Mouse (Mus musculus) CH12.LX (cell line): ENCODE results near the gene Ehd3. TPM values are rescaled to one million over a fixed set of nuclear protein-coding genes. Genes with fewer than 3 reads are reported as not detected.

ENCODE experiments used
- DNase-seq: peaks from one replicate; pipeline ENCODE4 v3.0.0-alpha.2; 2013; ENCODE audit errors: extremely low read depth
- H3K27ac ChIP-seq: 2 replicates; pipeline ENCODE4 v1.5.1; 2012; ENCODE audit warnings: low read depth, mild to moderate bottlenecking, control low read depth, moderate library complexity; ENCODE audit not compliant: insufficient read depth
- H3K27me3 ChIP-seq: replicated peaks from 2 replicates; pipeline ENCODE3; 2012; ENCODE audit warnings: inconsistent platforms
- H3K36me3 ChIP-seq, 2 experiments: replicated peaks in 1 of 2; 2 replicates each; pipeline versions ENCODE3 to v1.6.1; 2012; ENCODE audit warnings: inconsistent platforms in 1 of 2, low read length in 1 of 2, mild to moderate bottlenecking in 1 of 2, mixed read lengths in 1 of 2, moderate library complexity in 1 of 2; ENCODE audit not compliant: control insufficient read depth in 1 of 2, insufficient read depth in 1 of 2
- H3K4me1 ChIP-seq, 2 experiments: 2 replicates each; pipeline ENCODE4 v1.6.1; 2012; ENCODE audit warnings: inconsistent platforms in 1 of 2, moderate library complexity in 1 of 2; ENCODE audit not compliant: insufficient read depth in 2 of 2, control insufficient read depth in 1 of 2
- H3K4me2 ChIP-seq: 2 replicates; pipeline ENCODE4 v1.6.1; 2012; ENCODE audit warnings: low read depth, mild to moderate bottlenecking, control low read depth; ENCODE audit not compliant: poor library complexity, insufficient read depth, severe bottlenecking
- H3K4me3 ChIP-seq, 3 experiments: fragments of 150-350 bp in 1 of 3; sonication (generic) in 1 of 3; replicated peaks in 1 of 3; 2 replicates each; pipeline versions ENCODE3 to v1.5.1; 2011 to 2012; ENCODE audit warnings: low read depth in 2 of 3, low read length in 2 of 3, mild to moderate bottlenecking in 2 of 3, moderate library complexity in 2 of 3, control low read depth in 1 of 3, improper control_type of control experiment in 1 of 3, inconsistent platforms in 1 of 3, mixed read lengths in 1 of 3; ENCODE audit not compliant: poor library complexity in 1 of 3
- H3K79me2 ChIP-seq: replicated peaks from 2 replicates; pipeline ENCODE4 v1.6.1; 2012; ENCODE audit warnings: mild to moderate bottlenecking, moderate library complexity; ENCODE audit not compliant: control insufficient read depth, poor library complexity, insufficient read depth, severe bottlenecking; ENCODE audit errors: extremely low read depth
- H3K9ac ChIP-seq: 2 replicates; pipeline ENCODE4 v1.6.1; 2012; ENCODE audit warnings: low read depth, mild to moderate bottlenecking, control low read depth, moderate library complexity; ENCODE audit not compliant: insufficient read depth
- H3K9me3 ChIP-seq: replicated peaks from 2 replicates; pipeline ENCODE3; 2012; ENCODE audit warnings: low read length, inconsistent platforms, mixed read lengths
- CHD2 ChIP-seq: IDR thresholded peaks from 2 replicates; pipeline ENCODE4 v1.6.1; 2011; ENCODE audit warnings: low read length, improper control_type of control experiment
- CTCF ChIP-seq, 2 experiments: IDR thresholded peaks in 1 of 2; conservative IDR thresholded peaks in 1 of 2; 2 replicates each; pipeline ENCODE4 v1.5.1; 2011 to 2012; ENCODE audit warnings: low read depth in 2 of 2, low read length in 2 of 2, improper control_type of control experiment in 1 of 2, inconsistent platforms in 1 of 2, mild to moderate bottlenecking in 1 of 2, moderate library complexity in 1 of 2
- ETS1 ChIP-seq: conservative IDR thresholded peaks from 2 replicates; pipeline ENCODE4 v1.6.1; 2012; ENCODE audit warnings: low read depth, mild to moderate bottlenecking, inconsistent platforms, low read length, improper control_type of control experiment, moderate library complexity
- IRF4 ChIP-seq: IDR thresholded peaks from 2 replicates; pipeline ENCODE4 v1.6.1; 2014; ENCODE audit warnings: low read depth, mild to moderate bottlenecking, inconsistent platforms, low read length, improper control_type of control experiment
- JUN ChIP-seq: IDR thresholded peaks from 2 replicates; pipeline ENCODE4 v1.6.1; 2011; ENCODE audit warnings: low read depth, mild to moderate bottlenecking, low read length, improper control_type of control experiment, moderate library complexity; ENCODE audit not compliant: insufficient read depth
- KAT2A ChIP-seq: IDR thresholded peaks from 2 replicates; pipeline ENCODE4 v1.6.1; 2012; ENCODE audit warnings: low read length, improper control_type of control experiment, inconsistent platforms; ENCODE audit not compliant: insufficient replicate concordance
- MAFK ChIP-seq: IDR thresholded peaks from 2 replicates; pipeline ENCODE4 v1.6.1; 2011; ENCODE audit warnings: low read length, improper control_type of control experiment; ENCODE audit not compliant: insufficient replicate concordance
- MAX ChIP-seq: IDR thresholded peaks from 2 replicates; pipeline ENCODE4 v1.6.1; 2011; ENCODE audit warnings: low read length, improper control_type of control experiment
- MEF2A ChIP-seq: IDR thresholded peaks from 2 replicates; pipeline ENCODE4 v1.6.1; 2014; ENCODE audit warnings: low read depth, mild to moderate bottlenecking, inconsistent platforms, low read length, improper control_type of control experiment, borderline replicate concordance
- MYC ChIP-seq: IDR thresholded peaks from 2 replicates; pipeline ENCODE4 v1.6.1; 2011; ENCODE audit warnings: low read depth, mild to moderate bottlenecking, improper control_type of control experiment, low read length
- NELFE ChIP-seq: IDR thresholded peaks from 2 replicates; pipeline ENCODE4 v1.6.1; 2011; ENCODE audit warnings: low read depth, low read length, improper control_type of control experiment
- NRF1 ChIP-seq: IDR thresholded peaks from 2 replicates; pipeline ENCODE4 v1.6.1; 2014; ENCODE audit warnings: low read depth, mild to moderate bottlenecking, inconsistent platforms, low read length, improper control_type of control experiment, moderate library complexity
- PAX5 ChIP-seq: IDR thresholded peaks from 2 replicates; pipeline ENCODE4 v1.6.1; 2012; ENCODE audit warnings: low read length, inconsistent platforms, mixed read lengths
- POLR2A ChIP-seq: IDR thresholded peaks from 2 replicates; pipeline ENCODE4 v1.6.1; 2011; ENCODE audit warnings: low read depth, mild to moderate bottlenecking, improper control_type of control experiment, low read length
- RCOR1 ChIP-seq: conservative IDR thresholded peaks from 2 replicates; pipeline ENCODE4 v1.6.1; 2012; ENCODE audit warnings: low read depth, mild to moderate bottlenecking, inconsistent platforms, low read length, improper control_type of control experiment
- TCF12 ChIP-seq: IDR thresholded peaks from 2 replicates; pipeline ENCODE4 v1.6.1; 2014; ENCODE audit warnings: low read depth, mild to moderate bottlenecking, inconsistent platforms, low read length, improper control_type of control experiment
- USF1 ChIP-seq: IDR thresholded peaks from 2 replicates; pipeline ENCODE4 v1.6.1; 2014; ENCODE audit warnings: low read depth, mild to moderate bottlenecking, inconsistent platforms, low read length, improper control_type of control experiment
- USF2 ChIP-seq: conservative IDR thresholded peaks from 2 replicates; pipeline ENCODE4 v1.6.1; 2011; ENCODE audit warnings: low read depth, low read length, improper control_type of control experiment
- ZC3H11A ChIP-seq: IDR thresholded peaks from 2 replicates; pipeline ENCODE4 v1.6.1; 2012; ENCODE audit warnings: low read depth, mild to moderate bottlenecking, inconsistent platforms, low read length, improper control_type of control experiment
- ZNF384 ChIP-seq: IDR thresholded peaks from 2 replicates; pipeline ENCODE4 v1.6.1; 2012; ENCODE audit warnings: low read depth, low read length, improper control_type of control experiment, inconsistent platforms
- dilution Hi-C: fragments of 300-500 bp; cut with MboI; formaldehyde crosslinking; loops from 2 replicates; pipeline ENCODE4 v1.14.3; 2020; ENCODE audit warnings: low sequenced_read_pairs; ENCODE audit not compliant: extremely low pct_unique_long_range_greater_than_20kb, extremely low pct_ligation_motif_present
- in situ Hi-C: fragments of 300-500 bp; cut with MboI; formaldehyde crosslinking; loops from 3 replicates; pipeline ENCODE4 v1.14.3; 2019; ENCODE audit warnings: low sequenced_read_pairs, low pct_ligation_motif_present, low pct_unique_long_range_greater_than_20kb, mixed read lengths
- polyA plus RNA-seq: library from polyadenylated mRNA; unstranded; fragments of >175 nt; gene quantifications from 2 replicates; pipeline ENCODE4 v1.2.1, GENCODE M21; 2012; ENCODE audit warnings: low read depth; ENCODE audit not compliant: insufficient read length
- total RNA-seq, 2 experiments: library from RNA; depleted of rRNA; stranded (reverse); fragments of 300-350 nt in 1 of 2; fragments of >200 nt in 1 of 2; gene quantifications; 2 replicates each; pipeline ENCODE4 v1.2.3; 2012 to 2014

The Ehd3 gene
- total and polyA plus RNA-seq, 3 experiments: 11.0 to 37.0 (median 26.5) TPM

DNA sequence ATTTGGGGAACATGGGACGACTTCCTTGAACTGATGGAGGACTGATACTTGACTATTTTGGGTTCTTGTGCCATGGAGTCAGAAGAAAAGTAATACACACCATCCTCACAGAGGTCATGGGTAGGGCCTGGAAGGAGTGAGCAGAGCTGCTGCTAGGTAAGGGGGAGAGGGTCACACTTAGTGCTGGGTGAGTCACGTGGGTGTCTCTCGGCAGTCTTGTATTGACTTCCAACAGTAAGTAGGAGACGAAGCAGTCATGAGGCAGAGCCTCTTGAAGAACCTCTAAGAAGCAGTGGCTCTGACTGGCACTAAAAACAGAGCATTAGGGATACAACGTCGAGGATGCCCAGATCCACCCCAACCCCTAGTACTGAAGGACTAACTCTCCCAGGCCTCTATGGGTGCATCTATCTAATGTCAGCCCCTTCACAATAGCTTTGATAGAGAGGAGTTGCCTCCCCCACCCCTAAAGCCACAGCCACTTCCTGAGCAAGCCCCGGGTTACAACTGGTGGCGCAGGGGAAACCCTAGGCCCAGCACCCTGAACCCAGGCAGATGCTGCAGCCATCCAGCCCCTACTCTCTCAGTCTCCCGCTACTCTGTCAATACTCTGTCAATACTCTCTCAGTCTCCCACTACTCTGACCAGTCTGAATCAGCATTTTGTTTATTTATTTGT is 65.2 kb downstream of the Ehd3 start:
- Histone ChIP-seq H3K4me2 (no peak overlapping the region), H3K27ac (no peak overlapping the region), H3K79me2 (no peaks in the 10 kb centered on the region), H3K36me3 (no peaks in the 10 kb centered on the region), H3K4me1 (peaks cover 15 to 44% of the 10 kb centered on the region in 2 experiments), H3K4me3 (no peak overlapping the region)
- DNase-seq: peak; percentile 59
- TF ChIP-seq MAFK: no peak
- no peak; the same call in 1 of the 2 replicates for TF ChIP-seq MAX
- TF ChIP-seq TCF12: 0 out of 2 replicates have a peak, but pooled peaks have one; percentile 26
- TF ChIP-seq USF2: 0 out of 2 replicates have a peak, but pooled peaks have one; percentile 9
- no peak for TF ChIP-seq CTCF (conservative IDR thresholded peaks at IDR 0.05 in 1 of 2, IDR thresholded peaks at IDR 0.05 in 1 of 2; ENCODE audit: low read depth in 2 of 2, low read length in 2 of 2)
- TF ChIP-seq POLR2A: no peak
- peak; percentile 47 for TF ChIP-seq USF1
- no peak for TF ChIP-seq ZNF384
- TF ChIP-seq RCOR1: no peak
- no peak for TF ChIP-seq NELFE
- peak; percentile 39; the same call in 1 of the 2 replicates for TF ChIP-seq MEF2A
- 0 out of 2 replicates have a peak, but pooled peaks have one; percentile 8 for TF ChIP-seq IRF4
- no peak for TF ChIP-seq MYC
- no peak for TF ChIP-seq JUN
- TF ChIP-seq PAX5: no peak
- no peak for TF ChIP-seq KAT2A
- TF ChIP-seq ETS1: peak; percentile 38; the same call in 1 of the 2 replicates
- TF ChIP-seq, all 38 proteins: peak for 6
- in situ Hi-C loops: no loop called here
- Histone ChIP-seq H3K9me3 (no peaks in the 10 kb centered on the region), H3K9ac (no peak overlapping the region), H3K27me3 (no peaks in the 10 kb centered on the region)
- dilution Hi-C loops: no loop called here

DNA sequence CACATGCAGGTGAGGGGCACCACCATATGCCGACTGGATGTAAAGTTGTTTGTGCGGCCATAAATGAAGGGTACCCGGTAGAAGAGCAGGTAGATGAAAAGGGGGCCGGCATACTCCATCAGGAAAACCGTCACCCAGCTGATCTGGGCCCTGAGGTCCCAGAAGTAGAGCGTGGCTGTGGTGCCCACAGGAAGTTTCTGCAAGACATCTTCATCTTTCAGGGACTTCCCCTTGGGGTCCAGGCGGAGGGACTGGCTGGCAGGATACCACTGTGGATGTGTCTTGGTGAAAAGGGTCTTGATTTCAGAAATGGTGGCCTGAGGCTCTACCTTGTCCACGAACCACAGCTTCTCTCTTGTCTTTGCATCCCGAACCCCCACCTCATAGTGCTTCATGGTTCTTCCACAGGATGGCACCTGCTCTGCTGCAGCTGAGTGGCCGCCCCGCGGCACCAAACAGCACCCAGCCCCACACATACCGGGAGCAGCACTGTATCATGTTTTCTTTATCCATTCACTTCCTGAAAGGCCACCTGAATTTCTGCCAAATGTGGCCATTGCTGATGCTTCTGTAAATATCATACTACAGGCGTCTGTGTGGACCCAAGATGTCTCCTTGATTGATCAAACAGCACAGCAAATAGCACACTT is 67.1 kb downstream of the Ehd3 start:
- in situ Hi-C loops (no loop called here), dilution Hi-C loops (no loop called here)
- H3K27ac ChIP-seq: no peak overlapping the region
- no peak overlapping the region for H3K4me3 ChIP-seq
- no peak for DNase-seq
- H3K9ac ChIP-seq: no peak overlapping the region
- no peak for TF ChIP-seq NRF1
- no peak for TF ChIP-seq CHD2
- TF ChIP-seq MEF2A: no peak
- TF ChIP-seq USF2: no peak
- TF ChIP-seq USF1: no peak
- no peak for TF ChIP-seq ZC3H11A
- 0 out of 2 replicates have a peak, but pooled peaks have one; percentile 31 for TF ChIP-seq ETS1
- no peak overlapping the region for H3K4me2 ChIP-seq
- H3K4me1 ChIP-seq: peaks cover 15 to 48% of the 10 kb centered on the region in 2 experiments
- no peaks in the 10 kb centered on the region for H3K79me2 ChIP-seq
- H3K27me3 ChIP-seq: no peaks in the 10 kb centered on the region
- no peaks in the 10 kb centered on the region for H3K36me3 ChIP-seq
- no peaks in the 10 kb centered on the region for H3K9me3 ChIP-seq
